Mouse (Mus musculus) cerebellum, adult 8-10 months (tissue): ENCODE data around the gene Gnaq.
"Not testable (repeated sequence)": the region's sequence is repeated elsewhere in the genome, so short reads cannot be mapped to it uniquely, and the experiment has no call there.

ENCODE experiments used
- DNase-seq: peaks from one replicate; pipeline ENCODE4 v3.0.0; 2022

Gnaq gene

DNA sequence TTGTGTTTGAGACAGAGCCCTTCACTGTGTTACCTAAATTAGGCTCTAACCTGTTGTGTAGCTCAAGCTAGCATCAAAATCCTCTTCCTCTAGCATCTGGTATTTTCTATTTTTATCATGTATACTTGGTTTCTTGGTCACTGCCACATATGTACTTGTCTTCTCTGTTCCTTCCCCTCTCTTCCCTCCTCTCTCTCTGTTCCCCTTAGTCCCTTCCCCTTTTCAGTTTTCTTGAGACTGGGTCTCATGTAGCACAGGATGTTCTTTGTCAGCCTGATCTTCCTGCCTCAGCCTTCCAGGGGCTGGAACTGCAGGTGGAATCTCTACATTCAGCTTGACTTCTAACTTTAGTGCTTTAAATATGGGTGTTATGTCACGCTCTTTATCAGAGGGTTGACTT is 16.5 kb downstream of the Gnaq start:
- DNase-seq: no peak

- DNase-seq: no peak
Measured at GRCm38 (mm10) chr19:16150328-16150727, 17.7 kb downstream of the Gnaq start.

- DNase-seq: no peak
Measured at GRCm38 (mm10) chr19:16153851-16154250, 21.2 kb downstream of the Gnaq start.

DNA sequence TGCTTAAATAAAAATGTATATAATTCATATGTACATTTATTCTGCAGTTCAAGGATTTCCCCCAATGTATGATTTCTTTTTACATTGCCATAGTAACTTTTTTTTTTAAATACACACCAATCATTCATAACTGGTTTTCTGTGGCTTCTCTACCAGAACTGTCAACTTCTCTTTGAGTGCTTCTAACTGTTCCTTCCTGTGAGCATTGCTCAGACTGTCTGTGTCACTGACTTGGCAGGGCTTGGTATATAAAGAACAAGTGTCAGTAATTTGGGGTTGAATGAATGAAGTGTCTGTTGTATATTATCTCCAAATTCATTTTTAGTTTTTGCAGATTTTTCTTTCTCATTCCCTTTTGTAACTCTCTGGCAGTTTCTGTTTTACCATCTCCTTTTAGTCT is 21.8 kb downstream of the Gnaq start:
- DNase-seq: no peak

- no peak for DNase-seq
Measured at GRCm38 (mm10) chr19:16157120-16157519, 24.5 kb downstream of the Gnaq start.

- no peak for DNase-seq
Measured at GRCm38 (mm10) chr19:16160759-16161158, 28.1 kb downstream of the Gnaq start.

GRCm38 (mm10) chr19:16161222-16161621 is 28.6 kb downstream of the Gnaq start:
- DNase-seq: no peak

GRCm38 (mm10) chr19:16164396-16164795 is 31.8 kb downstream of the Gnaq start:
- not testable (repeated sequence) for DNase-seq

GRCm38 (mm10) chr19:16167185-16167584 is 34.6 kb downstream of the Gnaq start:
- DNase-seq: peak; percentile 61

DNA sequence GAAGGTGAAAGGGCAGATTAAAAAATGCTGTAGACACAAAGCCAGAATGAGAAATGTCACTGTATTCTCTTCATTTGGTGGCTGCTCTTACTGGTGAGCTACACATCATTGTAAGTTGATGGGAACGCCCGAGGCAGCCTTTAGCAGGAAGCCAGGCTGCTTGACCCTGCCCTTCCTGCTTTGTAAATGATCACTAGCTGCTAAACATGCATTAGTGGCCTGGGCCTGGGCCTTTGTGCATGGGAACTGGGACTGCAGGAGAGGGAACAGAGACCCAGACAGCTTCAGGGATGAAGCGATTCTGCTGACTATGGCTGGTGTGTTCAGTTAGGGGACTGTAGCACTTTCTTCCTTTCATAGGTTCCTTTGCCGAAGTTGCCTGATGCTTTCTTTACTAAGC is 35.6 kb downstream of the Gnaq start:
- DNase-seq: no peak

- peak; percentile 25 for DNase-seq
Measured at GRCm38 (mm10) chr19:16168653-16169198, 36.1 kb downstream of the Gnaq start.

DNA sequence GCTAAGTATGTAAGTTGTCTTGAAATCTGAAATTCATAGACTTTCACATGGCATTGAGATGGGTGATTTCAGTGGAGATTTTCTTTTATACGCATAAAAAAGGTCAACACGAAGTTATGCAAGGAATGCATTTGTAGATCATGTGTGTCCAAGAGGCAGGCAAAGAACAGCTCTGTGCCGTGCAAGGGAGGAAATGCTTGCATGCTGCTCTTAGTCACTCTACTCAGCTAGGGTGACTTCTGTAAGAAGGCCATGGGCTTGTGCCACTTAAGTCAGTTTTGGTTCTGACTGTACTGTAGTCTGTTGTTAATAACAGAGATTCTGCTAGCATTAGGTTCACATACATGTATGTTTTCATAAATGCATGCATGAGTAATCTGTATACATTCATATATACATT is 38.1 kb downstream of the Gnaq start:
- no peak for DNase-seq

DNA sequence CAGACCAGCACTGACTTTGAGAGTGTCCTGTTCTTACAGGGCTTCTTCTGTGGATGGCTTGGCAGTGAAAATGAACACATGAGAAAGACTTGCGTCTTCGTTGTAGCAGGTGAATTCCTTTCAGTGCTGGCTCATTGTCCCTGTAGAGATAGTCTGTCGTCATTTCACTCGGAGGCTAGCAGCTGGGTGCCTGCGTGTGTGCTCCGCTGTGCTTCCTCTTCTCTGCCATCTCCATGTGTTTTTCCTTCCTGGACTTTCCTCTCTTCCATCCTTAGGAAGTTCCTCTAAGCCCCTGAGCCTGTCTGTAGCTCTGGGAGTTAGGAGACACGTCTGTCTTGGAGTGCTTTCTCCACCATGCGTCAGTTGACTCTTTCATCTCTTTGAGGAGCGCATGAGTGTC is 41.1 kb downstream of the Gnaq start:
- DNase-seq: no peak

GRCm38 (mm10) chr19:16176426-16176825 is 43.8 kb downstream of the Gnaq start:
- no peak for DNase-seq

GRCm38 (mm10) chr19:16177139-16177727 is 44.6 kb downstream of the Gnaq start:
- DNase-seq: no peak

DNA sequence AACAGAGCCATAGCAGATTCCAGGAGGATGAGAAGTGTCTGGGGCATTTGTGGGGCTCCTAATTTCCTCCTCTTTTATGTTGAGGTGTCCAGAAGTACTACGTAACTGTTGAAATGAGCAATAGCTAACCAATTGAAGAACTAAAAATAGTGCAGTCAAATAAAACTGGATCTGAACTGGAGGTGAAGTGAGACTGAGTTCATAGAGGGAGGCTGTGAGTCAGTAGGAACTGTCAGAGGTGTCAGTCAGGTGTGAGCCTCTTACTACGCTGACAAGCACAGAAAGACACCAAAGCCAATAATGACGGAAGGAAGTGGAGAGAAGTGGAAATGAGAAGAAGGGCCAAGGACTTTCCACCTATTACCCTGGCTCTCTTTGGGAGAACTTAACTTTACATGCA is 48.6 kb downstream of the Gnaq start:
- DNase-seq: no peak

DNA sequence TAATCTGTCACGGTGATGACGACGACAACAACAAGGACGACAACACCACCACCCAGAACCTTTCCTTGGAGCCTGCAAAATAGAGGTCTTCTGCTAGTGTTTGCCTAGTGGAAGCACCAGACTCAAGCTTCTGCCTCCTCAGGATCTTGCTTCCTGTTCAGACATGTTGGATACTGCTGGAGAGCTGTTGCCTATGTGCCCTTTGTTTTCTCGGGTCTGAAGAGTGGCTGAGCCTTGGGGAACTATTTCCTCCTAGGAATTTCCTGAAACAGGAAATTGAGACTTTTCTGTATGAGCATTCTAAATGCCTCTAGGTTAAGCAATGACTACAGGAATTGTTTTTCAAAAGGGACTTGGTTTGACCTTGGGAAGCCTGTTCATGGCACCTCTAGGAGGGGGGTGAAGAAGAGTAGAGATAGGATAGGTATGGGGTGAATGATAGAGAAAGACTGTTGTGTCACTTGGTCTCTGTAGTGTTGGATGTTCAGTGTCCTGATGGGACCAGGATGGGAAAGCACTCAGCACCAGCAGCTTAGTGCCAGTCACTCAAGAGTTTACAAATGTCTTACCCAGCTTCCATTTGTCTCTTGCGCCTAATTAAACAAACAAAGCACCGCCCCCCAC is 49.3 kb downstream of the Gnaq start:
- DNase-seq: no peak

DNA sequence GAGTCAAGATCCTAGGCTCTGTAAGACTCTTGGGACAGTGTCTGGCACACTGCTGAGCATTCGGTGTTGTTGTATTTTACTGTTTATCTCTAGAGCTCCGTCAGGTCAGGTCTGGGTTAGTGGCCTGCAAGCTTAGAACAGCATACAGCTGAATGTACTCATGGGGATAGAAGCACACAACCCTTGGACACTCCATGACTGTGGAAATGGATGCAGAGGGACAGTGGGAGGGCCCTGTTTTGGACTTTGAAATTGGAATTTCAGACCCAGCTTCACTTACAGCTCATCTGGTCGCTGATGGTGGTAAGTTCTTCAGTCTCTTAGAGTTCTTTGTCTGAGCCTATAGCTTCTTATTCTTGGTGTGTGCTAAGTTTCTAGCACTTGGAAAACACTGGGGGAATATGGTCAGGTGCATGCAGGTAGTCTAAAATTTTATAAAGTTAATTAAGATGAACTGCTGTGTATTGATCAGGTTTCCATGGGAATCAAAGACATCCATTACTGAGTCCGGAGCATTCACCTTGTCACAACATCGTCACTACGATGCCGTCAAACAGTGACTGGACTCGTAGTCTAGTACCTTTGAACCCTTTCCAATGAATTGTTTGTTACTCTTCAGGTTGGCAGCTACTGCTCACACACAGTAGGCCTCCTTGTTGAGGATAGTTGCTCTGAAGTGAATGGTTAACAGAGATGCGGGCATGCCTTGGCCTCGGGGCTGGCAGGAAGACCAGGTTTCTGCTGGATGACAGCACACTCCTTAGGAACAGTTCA is 51.1 kb downstream of the Gnaq start:
- DNase-seq: no peak

DNA sequence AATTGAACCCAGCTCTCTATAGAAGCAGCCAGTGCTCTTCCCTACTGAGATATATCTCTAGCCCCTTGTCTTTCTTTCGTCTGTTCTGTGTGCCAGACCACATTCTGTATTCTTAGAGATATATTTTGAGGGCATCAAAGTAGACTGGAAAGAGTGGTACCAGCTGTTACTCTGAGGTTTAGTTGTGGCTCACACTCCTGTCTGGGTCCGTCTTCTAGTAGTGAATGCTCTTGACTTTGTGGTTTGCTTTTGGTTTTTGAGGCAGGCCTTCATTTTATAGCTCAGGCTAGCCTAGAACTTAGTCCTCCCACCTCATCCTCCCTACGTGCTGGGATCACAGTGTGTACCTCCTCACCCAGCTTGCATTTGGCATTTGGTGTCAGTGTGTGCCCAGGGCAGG is 54.4 kb downstream of the Gnaq start:
- no peak for DNase-seq

GRCm38 (mm10) chr19:16187952-16188351 is 55.3 kb downstream of the Gnaq start:
- no peak for DNase-seq

DNA sequence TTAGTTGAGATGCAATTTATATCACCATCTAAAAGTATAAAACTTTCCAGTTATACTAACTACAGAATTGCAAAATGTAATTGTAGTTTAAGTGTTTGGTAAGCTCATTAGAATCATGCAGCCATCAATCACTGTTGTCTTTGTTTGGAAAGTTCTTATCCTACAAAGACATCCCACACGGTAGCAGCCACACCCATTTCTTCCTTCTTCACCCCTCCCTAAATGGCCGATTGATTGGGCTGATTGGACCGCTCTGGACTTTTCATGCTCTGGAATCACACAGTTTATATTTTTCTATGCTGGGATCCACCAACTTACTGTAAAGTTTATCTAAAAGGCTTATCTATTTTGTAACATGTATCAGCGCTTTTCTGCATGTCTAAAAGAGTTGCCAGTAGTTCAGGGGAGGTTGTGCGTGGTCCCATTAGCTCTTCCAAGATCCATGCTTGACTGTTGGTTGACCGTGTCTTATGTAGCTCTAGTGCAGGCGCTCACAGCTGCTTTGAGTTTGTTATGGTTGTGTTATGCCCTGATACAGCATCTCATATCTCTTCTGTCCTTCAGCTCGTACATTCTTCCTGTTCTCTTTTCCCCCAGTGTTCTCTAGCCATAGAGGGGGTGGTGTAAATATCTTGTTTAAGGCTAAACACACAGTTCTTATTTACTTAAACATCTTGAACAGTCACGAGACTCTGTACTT is 56.6 kb downstream of the Gnaq start:
- no peak for DNase-seq

GRCm38 (mm10) chr19:16198162-16198561 is 65.5 kb downstream of the Gnaq start:
- no peak for DNase-seq

DNA sequence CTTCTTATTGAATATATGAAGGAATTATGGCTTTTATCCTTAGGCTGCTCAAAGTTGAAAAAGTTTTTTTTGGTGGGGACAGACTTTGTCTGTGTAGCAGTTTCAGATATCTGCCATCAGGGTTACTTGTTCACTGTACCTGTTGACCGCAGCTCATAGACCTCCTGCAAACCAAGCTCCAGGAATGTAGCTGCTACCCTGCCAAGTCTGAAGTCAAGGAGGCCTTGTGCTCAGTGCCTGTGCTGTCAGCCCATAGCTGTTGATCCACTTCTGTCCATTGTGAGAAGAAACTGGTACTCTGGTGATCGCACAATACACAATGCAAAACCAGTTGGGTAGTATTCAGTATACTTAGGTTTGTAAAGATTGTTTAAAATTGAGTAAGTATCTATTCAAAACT is 68.7 kb downstream of the Gnaq start:
- DNase-seq: no peak
